Mouse (Mus musculus) ES-E14 (cell line): Measurements from ENCODE around the gene Osbp.

Experiments used
- CHD2 ChIP-seq: IDR thresholded peaks from 2 replicates; pipeline ENCODE4 v1.6.1; 2014; ENCODE audit warnings: mild to moderate bottlenecking, low read depth, low read length, inconsistent platforms
- HCFC1 ChIP-seq: IDR thresholded peaks from 2 replicates; pipeline ENCODE4 v1.6.1; 2012; ENCODE audit warnings: low read length, inconsistent platforms, borderline replicate concordance; ENCODE audit not compliant: insufficient read depth
- MAFK ChIP-seq: IDR thresholded peaks from 2 replicates; pipeline ENCODE4 v1.6.1; 2014; ENCODE audit warnings: mild to moderate bottlenecking, low read depth, low read length, inconsistent platforms; ENCODE audit not compliant: insufficient read depth
- ZC3H11A ChIP-seq: IDR thresholded peaks from 2 replicates; pipeline ENCODE4 v1.6.1; 2012; ENCODE audit warnings: low read depth, mild to moderate bottlenecking, inconsistent platforms, low read length, borderline replicate concordance
- ZNF384 ChIP-seq: IDR thresholded peaks from 2 replicates; pipeline ENCODE4 v1.6.1; 2012; ENCODE audit warnings: low read depth, low read length, inconsistent platforms

- TF ChIP-seq CHD2 (no peak), ZC3H11A (no peak), ZNF384 (no peak), MAFK (no peak), HCFC1 (no peak)
These were observed 7.9 kb upstream of the Osbp start for GRCm38 (mm10) chr19:11957846-11958245.
